Mouse (Mus musculus) central nervous system, embryonic 11.5 days (tissue): Measurements from ENCODE around the gene Acaa1a. TPM values are rescaled to one million over a fixed set of nuclear protein-coding genes. Genes with fewer than 3 reads are reported as not detected.

Source experiments
- polyA plus RNA-seq: library from polyadenylated mRNA; depleted of rRNA; stranded (reverse); fragments of >200 nt; gene quantifications from 2 replicates; pipeline ENCODE4 v1.2.3, GENCODE M21; 2012; rRNA removed

Gene Acaa1a
- polyA plus RNA-seq, result 80.0 and 89.0 TPM in 2 replicates

DNA sequence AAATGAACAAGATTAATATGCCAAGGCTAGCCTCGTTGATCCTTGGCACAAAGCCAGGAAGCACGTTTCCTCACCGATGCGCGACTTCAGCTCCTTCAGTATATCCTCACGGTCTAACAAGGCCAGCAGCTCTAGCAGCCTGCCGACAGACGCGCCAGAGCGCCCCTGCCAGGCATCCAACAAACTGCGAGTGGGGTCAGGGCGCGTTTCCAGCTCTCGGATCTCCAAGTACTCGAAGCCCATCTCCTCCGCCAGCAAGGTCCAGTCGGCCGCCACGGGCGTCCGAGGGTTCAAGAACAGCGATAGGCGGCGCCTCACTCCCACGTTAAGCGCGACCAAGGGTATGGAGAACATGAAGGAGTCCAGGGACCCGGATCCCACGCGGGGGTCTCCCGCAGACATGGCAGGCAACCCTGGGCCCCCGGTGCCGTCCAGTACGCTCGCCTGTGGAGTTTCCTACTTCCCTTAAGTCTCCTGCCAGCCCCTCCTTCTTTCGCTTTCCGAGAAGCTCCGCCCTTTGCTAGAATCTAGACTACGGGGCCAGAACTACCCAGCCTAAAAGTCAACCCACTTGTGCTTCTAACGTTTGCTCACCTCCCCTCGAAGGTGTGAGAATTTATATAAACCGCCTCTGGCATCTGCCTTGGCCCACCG lies at the start of gene Acaa1a:
Gene Acaa1a (plus strand): TSS at position 119 of the 654 bp plus-strand sequence.

DNA sequence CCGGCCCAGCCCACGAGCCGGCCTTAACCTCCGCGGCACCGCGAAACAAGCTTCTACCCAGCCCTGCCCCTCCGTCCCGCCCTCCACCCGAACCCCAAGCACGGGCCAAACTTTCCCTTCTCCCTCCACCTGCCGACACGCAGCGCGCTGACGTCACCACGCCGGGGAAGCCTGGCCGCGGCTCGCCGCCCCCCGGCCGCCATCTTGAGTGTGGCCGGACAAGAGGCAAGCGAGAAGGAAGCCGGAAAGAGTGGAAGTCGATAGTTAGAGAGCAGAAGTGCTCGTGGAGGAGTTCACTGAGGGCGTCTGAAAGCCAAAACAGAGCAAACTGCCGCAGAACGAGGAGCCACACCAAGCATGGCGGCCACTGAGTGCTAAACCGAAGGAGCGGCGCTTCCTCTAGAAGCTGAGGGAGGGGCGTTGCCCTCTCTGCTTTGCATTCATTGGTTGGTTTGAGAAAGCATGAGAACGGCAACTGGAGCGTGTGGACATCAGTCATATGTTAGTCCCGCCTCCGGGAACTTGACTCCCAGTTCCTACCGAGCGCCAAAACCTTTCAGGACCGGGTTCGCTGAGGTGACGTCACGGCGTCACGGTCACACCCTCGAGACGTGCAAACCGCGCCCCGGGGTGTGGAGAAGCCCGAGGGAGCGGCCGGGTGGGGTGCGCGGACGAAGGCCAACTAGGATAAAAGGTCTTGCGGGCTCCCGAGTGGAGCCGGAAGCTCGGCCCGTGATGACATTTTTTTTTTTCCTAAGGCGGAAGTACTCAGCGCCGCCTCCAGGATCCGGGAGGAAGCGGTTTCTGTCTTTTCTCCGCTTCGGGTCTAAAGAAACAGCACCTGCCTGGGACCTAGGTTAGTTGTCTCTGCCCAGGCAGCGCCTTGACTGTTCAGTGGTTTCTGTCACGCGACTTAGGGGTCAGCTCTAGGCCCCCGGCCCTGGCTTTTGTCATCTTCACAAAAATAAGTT lies 16.9 kb upstream of the Acaa1a start, which contains the start of gene Oxsr1:
Gene Oxsr1 (minus strand): TSS at position 139 of the 971 bp plus-strand sequence.

DNA sequence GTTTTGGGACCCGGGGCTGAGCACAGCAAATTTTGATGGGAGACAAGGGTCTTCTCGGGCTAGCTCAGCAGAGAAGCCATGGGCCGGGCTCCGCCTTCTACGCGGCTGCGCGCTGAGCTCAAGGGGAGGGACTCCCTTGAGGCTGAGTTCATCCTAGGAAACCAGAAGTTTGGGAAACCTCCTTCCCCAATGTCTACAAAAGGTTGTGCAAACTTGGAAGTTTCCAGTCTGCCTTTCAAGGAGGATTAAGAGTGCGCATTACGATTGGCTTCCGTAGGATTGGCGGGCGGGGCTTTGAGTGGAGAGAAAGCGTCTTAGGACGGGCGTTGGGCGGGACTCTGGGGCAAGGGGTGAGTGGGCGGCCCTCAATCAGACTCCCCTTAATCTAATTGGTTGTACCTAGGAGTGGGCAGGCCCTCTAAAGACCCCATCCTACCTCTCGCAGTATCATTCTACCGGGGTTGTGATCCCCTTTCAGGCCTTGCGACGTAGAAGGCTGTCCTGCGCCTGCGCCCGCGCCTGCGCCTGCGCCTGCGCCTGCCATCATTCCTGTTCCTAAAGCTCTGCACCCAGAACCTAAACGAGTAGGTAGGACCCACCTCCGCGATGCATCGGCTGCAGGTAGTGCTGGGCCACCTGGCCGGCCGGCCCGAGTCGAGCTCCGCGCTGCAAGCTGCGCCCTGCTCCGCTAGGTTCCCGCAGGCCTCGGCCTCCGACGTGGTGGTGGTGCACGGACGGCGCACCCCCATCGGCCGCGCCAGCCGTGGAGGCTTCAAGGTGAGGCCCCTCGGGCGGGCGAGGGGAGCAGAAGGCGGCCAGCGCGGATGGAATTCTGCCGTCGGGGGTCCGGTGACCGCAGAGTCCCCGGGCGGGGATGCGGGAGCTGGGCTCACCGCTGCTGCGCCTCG lies 1.7 kb downstream of the Acaa1a start, which contains the start of gene Myd88:
Gene Myd88 (minus strand): TSS at position 503 of the 908 bp plus-strand sequence.

DNA sequence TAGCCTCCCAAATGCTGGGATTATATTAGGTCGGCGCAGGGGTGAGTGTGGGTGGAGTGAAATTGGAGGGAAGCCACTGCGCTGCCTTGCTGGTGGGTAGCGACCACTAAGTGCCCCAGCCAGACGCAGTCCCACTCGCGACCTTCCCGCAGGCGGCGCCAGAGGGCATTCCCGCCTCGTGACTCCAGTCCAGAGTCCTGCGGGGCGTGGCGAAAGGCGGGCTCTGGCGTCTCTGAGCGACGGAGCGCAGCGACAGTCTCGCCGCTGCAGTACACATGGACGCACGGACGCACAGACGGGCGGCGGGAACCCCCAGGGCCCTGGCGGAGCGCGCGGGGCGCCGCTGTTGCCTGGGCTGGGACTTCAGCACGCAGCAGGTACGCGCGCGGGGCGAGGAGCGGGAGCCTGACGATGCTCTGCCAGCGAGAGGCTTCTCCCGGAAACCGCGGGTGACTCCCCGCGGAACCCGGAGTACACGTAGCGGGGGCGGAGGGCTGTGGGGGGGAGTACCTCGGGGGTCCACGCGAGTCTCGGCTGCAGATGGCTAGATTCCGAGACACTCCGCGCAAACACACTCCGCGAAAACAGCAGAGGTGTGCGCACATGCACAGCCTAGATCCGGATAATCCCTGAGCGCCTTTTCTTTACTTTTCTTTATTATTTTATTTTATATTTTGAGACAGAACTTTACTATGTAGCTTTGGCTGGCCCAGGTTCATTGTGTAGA lies 18.0 kb downstream of the Acaa1a start, which contains the start of gene Xylb:
Gene Xylb (plus strand): TSS at position 51 of the 727 bp plus-strand sequence.

DNA sequence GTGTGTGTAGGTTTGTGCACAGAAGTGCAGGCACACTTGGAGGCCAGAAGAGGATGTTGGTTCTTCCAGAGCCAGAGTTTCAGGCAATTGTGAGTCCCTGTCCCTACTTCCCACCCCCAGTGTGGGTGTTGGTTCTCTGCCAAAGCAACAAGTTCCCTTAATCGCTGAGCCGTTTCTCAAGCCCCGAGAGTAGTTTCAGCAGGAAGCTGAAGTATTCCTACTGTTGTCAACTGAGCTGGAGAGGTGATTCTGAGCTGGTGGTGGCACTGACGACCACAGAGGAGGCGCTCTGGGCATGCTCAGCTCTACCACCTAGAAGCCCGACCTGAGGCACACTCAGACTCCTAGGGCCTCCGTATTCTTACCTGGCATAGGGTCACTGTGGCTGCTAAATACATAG lies 25.8 kb downstream of the Acaa1a start, which contains the start of gene Slc22a14:
Gene Slc22a14 (minus strand): TSS at position 270 of the 400 bp plus-strand sequence.

Other genes starting within 250 kb of the Acaa1a start
- 26.3 and 28.3 TPM in 2 replicates for gene Plcd1, start 246.2 kb upstream of the Acaa1a start, polyA plus RNA-seq
- gene Dlec1, start 237.2 kb upstream of the Acaa1a start, polyA plus RNA-seq, result 1.9 and 2.9 TPM in 2 replicates
- gene Acaa1b, start 182.6 kb upstream of the Acaa1a start, polyA plus RNA-seq, result 1.3 TPM in 2 replicates
- gene Gm47289, start 180.5 kb upstream of the Acaa1a start, polyA plus RNA-seq, result not detected in 2 replicates
- gene Slc22a13, start 130.6 kb upstream of the Acaa1a start, polyA plus RNA-seq, result 0.05 TPM in 1 of 2 replicates, not detected in the other
- 44.9 and 46.7 TPM in 2 replicates for gene Oxsr1, start 17.2 kb upstream of the Acaa1a start, polyA plus RNA-seq
- gene Myd88, start 1.7 kb downstream of the Acaa1a start, polyA plus RNA-seq, result 5.0 and 5.9 TPM in 2 replicates
- 6.5 and 11.1 TPM in 2 replicates for gene Xylb, start 17.7 kb downstream of the Acaa1a start, polyA plus RNA-seq
- not detected in 2 replicates for gene Slc22a14, start 25.9 kb downstream of the Acaa1a start, polyA plus RNA-seq
- 34.5 and 46.1 TPM in 2 replicates for gene Acvr2b, start 62.4 kb downstream of the Acaa1a start, polyA plus RNA-seq
- 17.5 and 18.9 TPM in 2 replicates for gene Exog, start 105.3 kb downstream of the Acaa1a start, polyA plus RNA-seq
- 1.7 and 2.3 TPM in 2 replicates for gene Scn5a, start 239.3 kb downstream of the Acaa1a start, polyA plus RNA-seq